Mouse (Mus musculus): ENCODE results near the gene Erbb4. TPM values are rescaled to one million over a fixed set of nuclear protein-coding genes. Genes with fewer than 3 reads are reported as not detected.

Erbb4 gene
- polyA plus RNA-seq, 1 experiment = not detected

- TF ChIP-seq GATA1 (IDR thresholded peaks at IDR 0.05; ENCODE audit: low read length) (no peak), TAL1 (IDR thresholded peaks at IDR 0.05; ENCODE audit: low read length) (no peak)
Observed at GRCm38 (mm10) chr1:68120364-68120763, 987.5 kb downstream of the Erbb4 start.

GRCm38 (mm10) chr1:68115721-68116120 lies 992.1 kb downstream of the Erbb4 start:
- Histone ChIP-seq H3K27me3 (ENCODE audit: control insufficient read depth) (no peaks in the 10 kb centered on the region), H3K4me1 (ENCODE audit: control insufficient read depth) (no peaks in the 10 kb centered on the region), H3K36me3 (ENCODE audit: control insufficient read depth) (no peaks in the 10 kb centered on the region), H3K9me3 (ENCODE audit: control insufficient read depth, low read length) (no peaks in the 10 kb centered on the region), H3K4me3 (replicated peaks) (no peak overlapping the region)
- TF ChIP-seq TAL1 (IDR thresholded peaks at IDR 0.05; ENCODE audit: low read length) = no peak
- no peak for TF ChIP-seq GATA1 (IDR thresholded peaks at IDR 0.05; ENCODE audit: low read length)

More at GRCm38 (mm10) chr1:68120364-68120763, 987.5 kb downstream of the Erbb4 start:
- no peak overlapping the region for H3K4me3 ChIP-seq (replicated peaks)
- no peaks in the 10 kb centered on the region for H3K27me3 ChIP-seq (ENCODE audit: control insufficient read depth)
- no peaks in the 10 kb centered on the region for H3K36me3 ChIP-seq (ENCODE audit: control insufficient read depth)
- H3K4me1 ChIP-seq (ENCODE audit: control insufficient read depth) = no peaks in the 10 kb centered on the region
- H3K9me3 ChIP-seq (ENCODE audit: control insufficient read depth, low read length) = peaks cover 4% of the 10 kb centered on the region; the same call in 1 of the 2 replicates

GRCm38 (mm10) chr1:68106543-68106860 lies 1001.4 kb downstream of the Erbb4 start:
- no peak for TF ChIP-seq GATA1 (IDR thresholded peaks at IDR 0.05; ENCODE audit: low read length)
- TF ChIP-seq TAL1 (IDR thresholded peaks at IDR 0.05; ENCODE audit: low read length) = no peak
- H3K9me3 ChIP-seq (ENCODE audit: control insufficient read depth, low read length) = no peaks in the 10 kb centered on the region
- no peaks in the 10 kb centered on the region for H3K27me3 ChIP-seq (ENCODE audit: control insufficient read depth)
- H3K4me1 ChIP-seq (ENCODE audit: control insufficient read depth) = no peaks in the 10 kb centered on the region
- H3K36me3 ChIP-seq (ENCODE audit: control insufficient read depth) = no peaks in the 10 kb centered on the region
- H3K4me3 ChIP-seq (replicated peaks) = no peak overlapping the region

GRCm38 (mm10) chr1:68105834-68106542 lies 1001.9 kb downstream of the Erbb4 start:
- Histone ChIP-seq H3K36me3 (ENCODE audit: control insufficient read depth) (no peaks in the 10 kb centered on the region), H3K4me1 (ENCODE audit: control insufficient read depth) (no peaks in the 10 kb centered on the region), H3K27me3 (ENCODE audit: control insufficient read depth) (no peaks in the 10 kb centered on the region), H3K9me3 (ENCODE audit: control insufficient read depth, low read length) (no peaks in the 10 kb centered on the region), H3K4me3 (replicated peaks) (no peak overlapping the region)
- TF ChIP-seq GATA1 (IDR thresholded peaks at IDR 0.05; ENCODE audit: low read length) (no peak), TAL1 (IDR thresholded peaks at IDR 0.05; ENCODE audit: low read length) (no peak)

GRCm38 (mm10) chr1:68089623-68090022 lies 1018.2 kb downstream of the Erbb4 start:
- H3K27me3 ChIP-seq (ENCODE audit: control insufficient read depth) = no peaks in the 10 kb centered on the region
- no peak for TF ChIP-seq TAL1 (IDR thresholded peaks at IDR 0.05; ENCODE audit: low read length)
- no peak for TF ChIP-seq GATA1 (IDR thresholded peaks at IDR 0.05; ENCODE audit: low read length)
- no peak overlapping the region for H3K4me3 ChIP-seq (replicated peaks)
- H3K9me3 ChIP-seq (ENCODE audit: control insufficient read depth, low read length) = no peaks in the 10 kb centered on the region
- H3K36me3 ChIP-seq (ENCODE audit: control insufficient read depth) = no peaks in the 10 kb centered on the region
- no peaks in the 10 kb centered on the region for H3K4me1 ChIP-seq (ENCODE audit: control insufficient read depth)

GRCm38 (mm10) chr1:68056494-68056893 lies 1051.4 kb downstream of the Erbb4 start:
- TF ChIP-seq GATA1 (IDR thresholded peaks at IDR 0.05; ENCODE audit: low read length) (no peak), TAL1 (IDR thresholded peaks at IDR 0.05; ENCODE audit: low read length) (no peak)
- H3K9me3 ChIP-seq (ENCODE audit: control insufficient read depth, low read length) = no peaks in the 10 kb centered on the region
- H3K4me1 ChIP-seq (ENCODE audit: control insufficient read depth) = no peaks in the 10 kb centered on the region
- no peaks in the 10 kb centered on the region for H3K36me3 ChIP-seq (ENCODE audit: control insufficient read depth)
- H3K4me3 ChIP-seq (replicated peaks) = no peak overlapping the region
- no peaks in the 10 kb centered on the region for H3K27me3 ChIP-seq (ENCODE audit: control insufficient read depth)

GRCm38 (mm10) chr1:68054715-68055114 lies 1053.1 kb downstream of the Erbb4 start:
- H3K4me1 ChIP-seq (ENCODE audit: control insufficient read depth) = no peaks in the 10 kb centered on the region
- H3K27me3 ChIP-seq (ENCODE audit: control insufficient read depth) = no peaks in the 10 kb centered on the region
- no peak for TF ChIP-seq GATA1 (IDR thresholded peaks at IDR 0.05; ENCODE audit: low read length)
- TF ChIP-seq TAL1 (IDR thresholded peaks at IDR 0.05; ENCODE audit: low read length) = no peak
- no peaks in the 10 kb centered on the region for H3K9me3 ChIP-seq (ENCODE audit: control insufficient read depth, low read length)
- H3K36me3 ChIP-seq (ENCODE audit: control insufficient read depth) = no peaks in the 10 kb centered on the region
- H3K4me3 ChIP-seq (replicated peaks) = no peak overlapping the region

- TF ChIP-seq GATA1 (IDR thresholded peaks at IDR 0.05; ENCODE audit: low read length) (no peak), TAL1 (IDR thresholded peaks at IDR 0.05; ENCODE audit: low read length) (no peak)
- H3K27me3 ChIP-seq (ENCODE audit: control insufficient read depth) = no peaks in the 10 kb centered on the region
Observed at GRCm38 (mm10) chr1:68049856-68050255, 1058.0 kb downstream of the Erbb4 start.

GRCm38 (mm10) chr1:68047139-68047538 lies 1060.7 kb downstream of the Erbb4 start:
- Histone ChIP-seq H3K4me1 (ENCODE audit: control insufficient read depth) (no peaks in the 10 kb centered on the region), H3K9me3 (ENCODE audit: control insufficient read depth, low read length) (no peaks in the 10 kb centered on the region; the same call in 1 of the 2 replicates), H3K36me3 (ENCODE audit: control insufficient read depth) (no peaks in the 10 kb centered on the region), H3K27me3 (ENCODE audit: control insufficient read depth) (no peaks in the 10 kb centered on the region), H3K4me3 (replicated peaks) (no peak overlapping the region)
- no peak for TF ChIP-seq TAL1 (IDR thresholded peaks at IDR 0.05; ENCODE audit: low read length)
- no peak for TF ChIP-seq GATA1 (IDR thresholded peaks at IDR 0.05; ENCODE audit: low read length)

More at GRCm38 (mm10) chr1:68049856-68050255, 1058.0 kb downstream of the Erbb4 start:
- Histone ChIP-seq H3K36me3 (ENCODE audit: control insufficient read depth) (no peaks in the 10 kb centered on the region), H3K4me1 (ENCODE audit: control insufficient read depth) (no peaks in the 10 kb centered on the region), H3K9me3 (ENCODE audit: control insufficient read depth, low read length) (no peaks in the 10 kb centered on the region), H3K4me3 (replicated peaks) (no peak overlapping the region)

Measured in erythroblast, embryonic 14.5 days (primary cell).